Comparison of ENCODE assay signal across 14 mouse cellular contexts in the genomic region with DNA sequence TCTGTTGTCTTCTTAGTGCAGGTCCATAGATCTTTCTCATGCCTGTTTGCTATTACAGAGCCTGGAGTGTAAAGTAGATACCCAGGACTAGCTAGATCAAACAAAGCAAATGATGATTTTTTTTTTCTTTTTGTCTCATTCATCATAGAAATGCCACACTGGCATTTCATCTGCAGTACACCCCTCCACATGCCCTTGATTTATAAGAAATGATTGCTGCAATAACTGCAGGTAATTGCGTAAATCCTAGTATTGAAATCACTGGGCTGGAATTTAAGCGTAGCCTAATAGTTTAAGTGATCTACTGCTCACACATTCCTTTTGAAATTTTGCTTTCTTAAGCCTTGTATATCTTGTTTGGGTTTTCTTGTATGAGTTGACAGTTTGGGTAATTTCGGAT.
A peak's percentile ranks its signal among the peaks of the same experiment; 100 is the strongest.
DNase-seq lines count a peak whose midpoint lies in the region.
"Had no signal": no experiment of that assay in that cellular context is flagged by ENCODE, and none has a peak within 500 bp of the region (broad histone marks: within the 10 kb centered on the region; RNA-seq: fewer than 3 reads in every experiment).

No protein-coding gene starts in this region.

- peak; percentile 26 for DNase-seq in adrenal gland, adult 2 months
- no peak for DNase-seq in adrenal gland, postnatal 36 days
- DNase-seq in 416B (ENCODE audit: low read depth) = peak; percentile 75
- peak; percentile 5 for DNase-seq in mesoderm, embryonic 11.5 days (ENCODE audit: low read depth, low spot score)
- DNase-seq in B cell, adult 2 months = no peak
- DNase-seq: adrenal gland, adult 8-10 months; adrenal gland, postnatal 14 days; cerebellum, adult 11 months; cerebellum, adult 18-20 months; cerebellum, adult 8-10 months; cerebellum, adult 9-11 months; cerebellum, postnatal 14 days; cerebellum, postnatal 36 days; embryo, embryonic 11 days had no signal

Comparison
In these comparisons a context has a peak if more than half of its experiments do, and no peak if none do; other contexts are left out.
1. DNase-seq: peak in adrenal gland, adult 2 months (single experiment), 416B (single experiment) and mesoderm, embryonic 11.5 days (single experiment); none in adrenal gland, postnatal 36 days (0 of 2) and B cell, adult 2 months (0 of 2).